Mouse (Mus musculus): ENCODE results near the gene Gm37240. TPM values are rescaled to one million over a fixed set of nuclear protein-coding genes. Genes with fewer than 3 reads are reported as not detected.

Gm37240 gene
- polyA plus RNA-seq, 1 experiment from 2014 or later: 14.9 TPM

DNA sequence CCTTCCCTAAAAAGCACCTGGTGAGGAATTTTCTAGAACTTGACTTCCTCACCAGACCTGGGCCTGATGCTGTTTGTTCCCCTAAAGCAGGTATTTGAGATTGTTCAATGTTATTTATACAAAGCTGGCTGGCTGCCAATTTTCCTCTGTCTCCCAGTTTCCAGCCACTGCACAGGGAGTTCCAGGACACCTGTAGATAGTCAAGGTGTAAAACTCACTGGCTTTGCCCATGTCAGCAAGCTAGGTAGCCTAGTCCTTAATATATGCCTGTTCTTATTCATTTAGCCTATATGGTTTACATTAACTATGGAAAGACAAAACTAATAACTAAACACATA is 44.5 kb downstream of the Gm37240 start:
- Histone ChIP-seq H3K27me3 (no peaks in the 10 kb centered on the region), H3K4me1 (peaks cover 17% of the 10 kb centered on the region), H3K9me3 (no peaks in the 10 kb centered on the region), H3K36me3 (no peaks in the 10 kb centered on the region), H3K27ac (peak overlapping the region; percentile 78), H3K9ac (no peak overlapping the region), H3K4me3 (no peak overlapping the region), H3K4me2 (no peak overlapping the region; the same call in 1 of the 2 replicates)
- ATAC-seq (ENCODE audit: insufficient number of reproducible peaks, low FRiP score, low TSS enrichment, low read depth): no peak

DNA sequence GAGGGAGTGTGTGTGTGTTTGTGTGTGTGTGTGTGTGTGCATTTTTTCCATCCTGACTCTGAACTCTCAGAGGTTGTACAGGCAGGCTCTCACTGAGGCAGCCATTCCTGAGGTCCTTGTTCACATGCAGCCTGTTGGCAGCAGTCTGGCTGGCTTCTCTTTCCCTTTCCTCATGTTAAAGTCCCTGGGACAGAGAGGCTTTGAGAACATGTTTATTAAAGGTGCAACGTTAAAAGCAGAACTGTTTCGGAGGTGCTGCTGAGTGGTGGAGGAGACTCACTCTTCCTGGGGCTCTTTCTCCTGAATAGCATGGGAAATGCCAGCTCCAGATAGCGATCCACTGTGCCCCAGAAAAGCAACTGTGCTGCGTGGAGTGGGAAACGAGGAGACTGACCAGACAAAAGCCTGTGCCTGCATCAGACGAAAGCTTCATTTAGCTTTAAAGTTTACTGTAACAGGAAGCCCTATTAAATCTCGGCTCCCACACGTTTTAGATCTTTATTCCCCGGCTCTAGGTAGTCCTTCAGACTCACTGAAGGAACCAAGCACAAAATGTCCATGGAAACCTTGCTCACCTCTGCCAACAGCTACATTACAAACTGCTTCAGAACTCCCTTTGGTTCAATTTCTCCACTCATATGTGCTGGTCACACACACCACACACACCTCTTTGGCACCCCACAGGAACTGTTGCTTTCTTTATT is 45.0 kb downstream of the Gm37240 start:
- Histone ChIP-seq H3K4me3 (no peak overlapping the region), H3K4me2 (peak overlapping the region; percentile 17), H3K4me1 (peaks cover 17% of the 10 kb centered on the region), H3K27ac (peak overlapping the region; percentile 78), H3K27me3 (no peaks in the 10 kb centered on the region), H3K36me3 (no peaks in the 10 kb centered on the region), H3K9ac (no peak overlapping the region), H3K9me3 (no peaks in the 10 kb centered on the region)
- WGBS: 13% methylated on average over 9 of the region's 9 CpGs
- peak; percentile 77; the same call in 1 of the 2 replicates for ATAC-seq (ENCODE audit: insufficient number of reproducible peaks, low FRiP score, low TSS enrichment, low read depth)

DNA sequence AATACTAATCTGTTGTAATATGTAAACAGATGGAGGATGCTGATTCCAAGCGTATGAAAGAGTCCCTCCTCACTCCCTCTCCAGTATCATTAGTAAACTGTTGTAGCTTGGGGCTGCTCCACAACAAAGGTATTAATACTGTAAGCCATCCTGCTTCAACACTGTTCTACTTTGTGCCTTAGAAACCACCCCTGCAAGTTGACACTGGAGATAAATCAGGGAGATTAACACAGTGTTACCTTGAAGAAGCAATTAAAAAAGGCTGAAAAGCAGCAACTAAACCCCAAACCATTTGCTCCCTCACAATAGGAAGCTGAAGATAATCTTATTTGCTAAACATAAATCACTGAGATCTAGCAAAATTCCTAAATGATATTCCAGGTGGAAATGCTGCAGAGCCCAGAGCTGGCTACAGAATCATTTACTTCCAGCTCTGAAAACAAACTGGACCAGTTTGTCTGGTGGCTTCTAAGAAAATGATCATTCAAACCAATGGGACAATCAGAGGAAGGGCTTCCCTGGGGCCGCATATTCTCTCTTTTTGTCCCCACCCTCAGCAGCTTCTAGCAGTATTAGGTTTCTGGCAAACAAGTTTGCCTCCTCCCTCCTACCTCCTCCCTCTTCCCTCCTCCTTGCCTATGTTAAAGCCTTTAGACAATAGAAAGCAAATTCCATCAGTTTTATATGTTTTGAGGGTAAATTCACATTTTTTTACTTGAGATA is 45.7 kb downstream of the Gm37240 start:
- Histone ChIP-seq H3K4me2 (peak overlapping the region; percentile 17; the same call in 1 of the 2 replicates), H3K36me3 (no peaks in the 10 kb centered on the region), H3K4me3 (no peak overlapping the region), H3K9me3 (no peaks in the 10 kb centered on the region), H3K4me1 (peaks cover 17% of the 10 kb centered on the region), H3K9ac (no peak overlapping the region), H3K27me3 (no peaks in the 10 kb centered on the region), H3K27ac (peak overlapping the region; percentile 78)
- ATAC-seq (ENCODE audit: insufficient number of reproducible peaks, low FRiP score, low TSS enrichment, low read depth): no peak
- WGBS: 30% methylated on average over 2 of the region's 2 CpGs

DNA sequence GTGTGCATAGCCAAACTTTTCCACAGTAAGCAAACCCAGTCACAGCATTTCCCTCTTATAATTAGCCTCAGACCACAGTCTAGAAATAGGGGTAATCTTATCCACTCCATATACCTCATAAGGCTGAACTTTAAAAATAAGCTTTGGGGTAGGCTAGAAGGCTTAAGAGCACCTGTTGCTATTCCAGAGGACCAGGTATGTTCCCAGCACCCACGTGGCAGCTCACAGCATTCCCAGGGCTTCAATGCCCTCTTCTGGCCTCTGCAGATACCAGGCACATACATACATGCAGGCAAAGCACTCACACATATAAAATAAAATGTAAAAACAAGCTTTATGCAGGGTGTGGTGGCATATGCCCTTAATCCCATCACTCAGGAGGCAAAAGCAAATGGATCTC is 53.7 kb downstream of the Gm37240 start:
- no peak overlapping the region for H3K9ac ChIP-seq
- no peaks in the 10 kb centered on the region for H3K36me3 ChIP-seq
- WGBS: 79% methylated on average over 1 of the region's 1 CpGs
- no peaks in the 10 kb centered on the region for H3K9me3 ChIP-seq
- no peak overlapping the region for H3K4me3 ChIP-seq
- H3K4me2 ChIP-seq: no peak overlapping the region
- no peak overlapping the region for H3K27ac ChIP-seq
- ATAC-seq (ENCODE audit: insufficient number of reproducible peaks, low FRiP score, low TSS enrichment, low read depth): no peak
- no peaks in the 10 kb centered on the region for H3K27me3 ChIP-seq
- 0 out of 2 replicates have a peak, but pooled peaks cover 3% of the 10 kb centered on the region for H3K4me1 ChIP-seq

DNA sequence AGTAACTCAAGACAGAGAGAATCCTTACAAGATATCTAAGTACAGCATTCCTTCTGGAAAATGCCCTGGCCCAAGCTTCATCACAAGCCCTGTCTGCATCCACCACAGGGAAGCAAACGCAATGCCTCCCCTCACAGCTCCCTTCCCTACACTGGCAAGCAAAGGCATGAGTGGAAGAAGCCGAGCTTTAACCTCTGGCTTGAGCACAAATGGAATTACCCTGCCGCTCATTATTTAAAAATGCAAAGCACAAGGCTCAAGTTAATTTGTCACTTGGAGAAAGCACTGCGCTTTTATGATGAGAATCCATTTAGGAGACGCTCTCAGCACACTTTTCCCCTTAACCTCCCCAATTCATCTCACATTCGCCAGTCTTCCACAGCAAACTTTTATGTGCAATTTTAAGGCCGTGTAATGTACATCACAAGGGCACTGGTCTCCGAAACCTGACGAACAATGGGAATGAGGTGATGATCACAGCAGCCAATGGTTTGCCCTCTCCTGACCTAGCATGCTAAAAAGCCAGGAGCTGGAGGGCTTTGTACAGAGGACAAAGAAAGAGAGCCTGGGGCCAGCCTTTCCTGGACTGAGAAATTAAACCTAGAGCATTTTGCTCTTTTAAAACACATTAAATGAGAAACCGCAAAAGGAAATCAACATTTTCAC is 54.7 kb downstream of the Gm37240 start:
- Histone ChIP-seq H3K9ac (no peak overlapping the region), H3K4me2 (no peak overlapping the region), H3K27ac (0 out of 2 replicates have a peak overlapping the region, but pooled peaks have one; percentile 11), H3K9me3 (no peaks in the 10 kb centered on the region), H3K36me3 (no peaks in the 10 kb centered on the region), H3K4me1 (peaks cover 6% of the 10 kb centered on the region; the same call in 1 of the 2 replicates), H3K27me3 (no peaks in the 10 kb centered on the region), H3K4me3 (no peak overlapping the region)
- no peak for ATAC-seq (ENCODE audit: insufficient number of reproducible peaks, low FRiP score, low TSS enrichment, low read depth)
- WGBS: 56% methylated on average over 10 of the region's 10 CpGs

DNA sequence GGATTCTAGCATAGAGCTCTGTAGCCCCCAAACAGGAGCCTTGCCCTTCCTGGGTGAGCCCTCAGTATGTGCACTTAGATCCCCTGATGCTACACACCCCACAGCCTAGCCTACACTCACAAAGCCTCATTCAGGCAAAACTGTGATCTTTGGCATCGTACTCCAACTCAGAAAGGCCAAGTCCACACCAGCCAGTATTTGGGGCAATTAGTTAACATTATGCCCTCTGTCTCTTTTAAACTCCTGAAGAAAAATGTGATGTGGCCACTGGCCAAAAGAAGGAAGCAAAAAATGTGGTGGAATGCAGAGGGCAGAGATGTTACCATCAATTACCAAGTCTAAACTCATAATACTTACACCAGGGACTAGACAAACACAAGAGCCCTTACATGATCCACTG is 55.5 kb downstream of the Gm37240 start:
- H3K36me3 ChIP-seq: no peaks in the 10 kb centered on the region
- H3K4me1 ChIP-seq: peaks cover 6% of the 10 kb centered on the region; the same call in 1 of the 2 replicates
- no peaks in the 10 kb centered on the region for H3K27me3 ChIP-seq
- 72% methylated on average over 1 of the region's 1 CpGs for WGBS
- H3K9ac ChIP-seq: no peak overlapping the region
- ATAC-seq (ENCODE audit: insufficient number of reproducible peaks, low FRiP score, low TSS enrichment, low read depth): peak; percentile 61; the same call in 1 of the 2 replicates
- no peak overlapping the region for H3K4me3 ChIP-seq
- 0 out of 2 replicates have a peak overlapping the region, but pooled peaks have one; percentile 11 for H3K27ac ChIP-seq
- no peaks in the 10 kb centered on the region for H3K9me3 ChIP-seq
- H3K4me2 ChIP-seq: no peak overlapping the region

DNA sequence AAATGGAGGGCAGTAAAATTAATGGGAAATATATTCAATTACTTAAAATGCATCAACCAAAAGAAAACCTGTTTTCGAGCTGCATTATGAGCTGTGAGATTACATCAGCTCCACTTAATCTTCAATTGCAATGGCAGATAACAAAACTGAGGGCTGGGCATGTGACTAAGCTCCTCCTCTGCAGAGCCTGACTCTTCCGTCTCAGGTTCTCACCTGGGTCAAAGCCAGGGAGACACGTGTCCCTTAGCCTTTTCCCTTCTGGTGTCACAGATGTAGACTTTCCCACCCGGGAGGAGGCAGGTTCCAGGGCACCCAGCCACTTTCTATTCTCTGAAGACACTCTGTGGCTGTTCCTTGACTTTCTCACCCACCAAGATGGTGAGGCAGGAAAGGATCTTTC is 58.3 kb downstream of the Gm37240 start:
- no peak for ATAC-seq (ENCODE audit: insufficient number of reproducible peaks, low FRiP score, low TSS enrichment, low read depth)
- Histone ChIP-seq H3K9me3 (no peaks in the 10 kb centered on the region), H3K27ac (no peak overlapping the region), H3K9ac (no peak overlapping the region), H3K4me3 (no peak overlapping the region), H3K4me2 (no peak overlapping the region), H3K4me1 (peaks cover 6% of the 10 kb centered on the region; the same call in 1 of the 2 replicates), H3K36me3 (no peaks in the 10 kb centered on the region), H3K27me3 (no peaks in the 10 kb centered on the region)
- 40% methylated on average over 4 of the region's 4 CpGs for WGBS

DNA sequence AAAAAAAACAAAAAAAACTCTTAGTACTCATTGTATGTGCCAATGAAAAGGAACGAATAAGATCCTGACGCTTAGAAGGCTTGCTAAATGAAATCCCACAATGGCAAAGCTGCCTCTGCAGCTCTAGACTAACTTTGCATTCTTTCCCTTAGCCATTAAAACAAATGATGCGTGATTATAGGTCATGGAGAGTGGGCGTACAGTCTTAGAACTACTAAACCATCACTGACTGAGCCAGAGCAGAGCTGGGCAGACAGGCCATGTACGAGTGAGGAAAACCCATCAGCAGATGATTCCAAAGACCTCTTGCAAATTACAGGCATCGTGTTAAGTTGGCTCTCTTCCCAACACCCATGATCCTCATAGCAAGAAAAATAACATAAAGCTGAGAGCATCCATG is 59.5 kb downstream of the Gm37240 start:
- Histone ChIP-seq H3K9ac (no peak overlapping the region), H3K4me2 (no peak overlapping the region), H3K9me3 (no peaks in the 10 kb centered on the region), H3K27ac (no peak overlapping the region), H3K36me3 (no peaks in the 10 kb centered on the region), H3K4me3 (no peak overlapping the region), H3K4me1 (peaks cover 6% of the 10 kb centered on the region; the same call in 1 of the 2 replicates), H3K27me3 (no peaks in the 10 kb centered on the region)
- 60% methylated on average over 6 of the region's 6 CpGs for WGBS
- ATAC-seq (ENCODE audit: insufficient number of reproducible peaks, low FRiP score, low TSS enrichment, low read depth): no peak

DNA sequence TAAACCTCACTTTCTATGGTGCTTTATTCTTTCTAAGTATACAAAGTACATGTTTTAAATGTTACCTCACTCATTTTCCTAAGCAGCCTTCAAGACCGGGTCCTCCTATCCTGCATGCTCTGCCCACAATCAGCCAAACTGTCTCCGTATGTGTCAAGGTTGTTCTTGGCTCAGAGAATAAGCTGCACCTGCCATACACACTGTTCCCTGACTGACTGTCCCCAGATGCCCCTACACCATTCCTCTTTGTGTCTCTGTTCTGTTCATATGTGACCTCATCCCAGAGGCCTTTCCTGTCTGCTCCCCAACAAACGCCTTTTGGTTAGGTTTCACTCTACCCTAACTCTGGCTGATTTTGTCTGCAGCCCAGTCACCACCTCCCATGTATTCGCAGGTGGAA is 60.0 kb downstream of the Gm37240 start:
- H3K4me2 ChIP-seq: no peak overlapping the region
- WGBS: 55% methylated on average over 4 of the region's 4 CpGs
- 0 out of 2 replicates have a peak overlapping the region, but pooled peaks have one; percentile 22 for H3K27ac ChIP-seq
- no peak for ATAC-seq (ENCODE audit: insufficient number of reproducible peaks, low FRiP score, low TSS enrichment, low read depth)
- no peak overlapping the region for H3K4me3 ChIP-seq
- H3K27me3 ChIP-seq: no peaks in the 10 kb centered on the region
- H3K36me3 ChIP-seq: no peaks in the 10 kb centered on the region
- H3K4me1 ChIP-seq: peaks cover 6% of the 10 kb centered on the region; the same call in 1 of the 2 replicates
- H3K9ac ChIP-seq: no peak overlapping the region
- H3K9me3 ChIP-seq: no peaks in the 10 kb centered on the region

DNA sequence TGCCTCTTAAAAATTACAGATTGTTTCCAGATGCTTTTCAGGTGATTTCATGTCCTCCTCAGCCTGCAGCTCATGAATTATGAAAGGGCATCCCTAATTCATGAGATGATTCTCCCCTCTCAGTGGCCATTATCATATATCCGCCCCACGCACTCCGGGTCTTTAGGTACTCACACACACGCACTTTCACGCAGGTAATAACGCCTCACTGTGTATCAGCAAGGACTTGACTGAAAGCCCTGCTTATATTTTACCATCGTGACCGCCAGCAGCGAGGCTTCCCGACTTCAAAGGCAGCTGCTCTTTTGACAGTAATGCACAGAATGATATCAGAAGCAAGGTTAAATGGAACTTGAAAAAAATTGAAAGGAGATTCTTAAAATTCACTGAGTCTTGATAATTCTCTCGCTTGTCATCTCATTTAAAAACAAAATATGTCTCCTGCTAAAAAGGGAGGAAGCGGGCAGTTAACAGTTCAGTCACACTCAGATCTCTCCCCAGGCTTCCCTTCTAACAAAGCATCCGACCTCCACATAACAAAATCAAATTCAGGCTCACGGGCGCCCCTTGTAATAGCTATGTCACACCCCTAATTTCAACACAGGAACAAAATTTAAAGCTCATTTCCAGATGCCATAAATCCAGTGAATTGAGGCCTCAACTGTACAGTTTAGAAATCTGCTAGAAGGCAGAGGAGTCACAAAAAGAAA is 66.3 kb downstream of the Gm37240 start:
- 42% methylated on average over 15 of the region's 15 CpGs for WGBS
- Histone ChIP-seq H3K9ac (no peak overlapping the region), H3K4me2 (no peak overlapping the region), H3K27me3 (no peaks in the 10 kb centered on the region), H3K9me3 (no peaks in the 10 kb centered on the region), H3K4me3 (no peak overlapping the region), H3K27ac (no peak overlapping the region), H3K4me1 (peaks cover 3% of the 10 kb centered on the region; the same call in 1 of the 2 replicates), H3K36me3 (no peaks in the 10 kb centered on the region)
- no peak for ATAC-seq (ENCODE audit: insufficient number of reproducible peaks, low FRiP score, low TSS enrichment, low read depth)

DNA sequence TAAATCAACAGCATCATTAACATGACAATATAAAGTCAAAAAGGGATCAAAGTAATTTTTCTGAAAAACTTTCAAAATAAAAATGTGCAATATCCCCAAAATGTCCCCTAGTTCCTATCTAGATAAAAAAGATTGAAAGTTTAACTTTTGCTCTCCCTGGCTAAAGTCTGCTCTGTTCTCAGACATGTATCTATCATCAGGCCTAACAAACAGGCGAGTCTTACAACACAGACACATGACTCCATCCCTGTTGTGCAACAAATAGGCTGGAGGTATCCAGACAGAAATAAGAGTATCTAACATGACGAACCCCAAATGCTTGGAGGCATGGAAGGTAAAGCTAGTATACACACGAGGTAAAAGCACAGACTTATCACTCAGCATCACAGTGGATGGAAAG is 68.0 kb downstream of the Gm37240 start:
- Histone ChIP-seq H3K4me3 (no peak overlapping the region), H3K9me3 (no peaks in the 10 kb centered on the region), H3K9ac (no peak overlapping the region), H3K36me3 (no peaks in the 10 kb centered on the region), H3K4me1 (peaks cover 3% of the 10 kb centered on the region; the same call in 1 of the 2 replicates), H3K27ac (no peak overlapping the region), H3K4me2 (no peak overlapping the region), H3K27me3 (no peaks in the 10 kb centered on the region)
- whole genome bisulfite sequencing: 68% methylated on average over 3 of the region's 3 CpGs
- ATAC-seq (ENCODE audit: insufficient number of reproducible peaks, low FRiP score, low TSS enrichment, low read depth): no peak

Measured in limb, embryonic 15.5 days (tissue).